Mouse (Mus musculus) kidney, postnatal 0 days (tissue): ENCODE data around the gene Wdr60. TPM values are rescaled to one million over a fixed set of nuclear protein-coding genes. Genes with fewer than 3 reads are reported as not detected.

ENCODE experiments used
- ATAC-seq: fragments of 200-750 bp; cut with Nextera tagmentation; replicated peaks from 2 replicates; pipeline ENCODE4 v1.8.0; 2017; ENCODE audit warnings: low read depth, moderate number of reproducible peaks, moderate TSS enrichment, moderate library complexity; ENCODE audit not compliant: low FRiP score
- DNase-seq: peaks from one replicate; pipeline ENCODE4 v3.0.0-alpha.2; 2016; ENCODE audit warnings: low spot score
- H3K27ac ChIP-seq: fragments of 300-500 bp; sonication (generic); 2 replicates; pipeline ENCODE4 v1.5.1; 2014; ENCODE audit warnings: mild to moderate bottlenecking
- H3K27me3 ChIP-seq: fragments of 300-500 bp; sonication (generic); 2 replicates; pipeline ENCODE4 v1.6.1; 2014; ENCODE audit warnings: low read length, mixed read lengths; ENCODE audit not compliant: insufficient read depth
- H3K36me3 ChIP-seq: fragments of 300-500 bp; sonication (generic); 2 replicates; pipeline ENCODE4 v1.6.1; 2014; ENCODE audit warnings: low read length, mixed read lengths; ENCODE audit not compliant: insufficient read depth
- H3K4me1 ChIP-seq: fragments of 300-500 bp; sonication (generic); replicated peaks from 2 replicates; pipeline ENCODE4 v1.6.1; 2014; ENCODE audit warnings: antibody characterized with exemption, low read length, mixed read lengths; ENCODE audit not compliant: insufficient read depth
- H3K4me2 ChIP-seq: fragments of 300-500 bp; sonication (generic); 2 replicates; pipeline ENCODE4 v1.6.1; 2014; ENCODE audit warnings: mild to moderate bottlenecking, low read length, moderate library complexity, mixed read lengths
- H3K4me3 ChIP-seq: fragments of 300-500 bp; sonication (generic); replicated peaks from 2 replicates; pipeline ENCODE4 v1.5.1; 2014; ENCODE audit warnings: low read depth, low read length
- H3K9ac ChIP-seq: fragments of 300-500 bp; sonication (generic); 2 replicates; pipeline ENCODE4 v1.6.1; 2014; ENCODE audit warnings: low read depth, low read length
- H3K9me3 ChIP-seq: fragments of 300-500 bp; sonication (generic); replicated peaks from 2 replicates; pipeline ENCODE4 v1.6.1; 2016; ENCODE audit warnings: low read length, inconsistent platforms, mixed read lengths
- CTCF ChIP-seq: IDR thresholded peaks from 2 replicates; pipeline ENCODE4 v1.5.1; 2016; ENCODE audit warnings: antibody characterized with exemption, low read depth, mild to moderate bottlenecking, moderate library complexity
- WGBS: fragments of 180-500 bp; shearing (Covaris S2); extraction: QIAGEN DNeasy Blood & Tissue Kit; methylation state at CpG from one replicate; pipeline ENCODE4 v1.1.7; 2014; 5-methylcytosine and 5-hydroxymethylcytosine counted together
- polyA plus RNA-seq: library from polyadenylated mRNA; unstranded; fragments of >200 nt; fragmentation: Nextera tagmentation; extraction: Ambion mirVana; gene quantifications from 2 replicates; pipeline ENCODE4 v1.2.1, GENCODE M21; 2015

Wdr60 gene
- polyA plus RNA-seq, 1 experiment from 2014 or later, result 16.6 TPM

- no peaks in the 10 kb centered on the region for H3K9me3 ChIP-seq
- no peak overlapping the region for H3K27ac ChIP-seq
- no peak for ATAC-seq
- no peaks in the 10 kb centered on the region for H3K36me3 ChIP-seq
- no peak overlapping the region for H3K9ac ChIP-seq
- H3K4me1 ChIP-seq, result no peaks in the 10 kb centered on the region
- no peaks in the 10 kb centered on the region for H3K27me3 ChIP-seq
- no peak overlapping the region for H3K4me2 ChIP-seq
- no peak overlapping the region for H3K4me3 ChIP-seq
- DNase-seq, result no peak
- no peak for TF ChIP-seq CTCF
- WGBS, result 54% methylated on average over 8 of the region's 8 CpGs
Measured at GRCm38 (mm10) chr12:116254652-116255051, 8.2 kb downstream of the Wdr60 start.

GRCm38 (mm10) chr12:116244601-116245000 is 18.2 kb downstream of the Wdr60 start:
- 97% methylated on average over 1 of the region's 1 CpGs for WGBS
- no peak for ATAC-seq

DNA sequence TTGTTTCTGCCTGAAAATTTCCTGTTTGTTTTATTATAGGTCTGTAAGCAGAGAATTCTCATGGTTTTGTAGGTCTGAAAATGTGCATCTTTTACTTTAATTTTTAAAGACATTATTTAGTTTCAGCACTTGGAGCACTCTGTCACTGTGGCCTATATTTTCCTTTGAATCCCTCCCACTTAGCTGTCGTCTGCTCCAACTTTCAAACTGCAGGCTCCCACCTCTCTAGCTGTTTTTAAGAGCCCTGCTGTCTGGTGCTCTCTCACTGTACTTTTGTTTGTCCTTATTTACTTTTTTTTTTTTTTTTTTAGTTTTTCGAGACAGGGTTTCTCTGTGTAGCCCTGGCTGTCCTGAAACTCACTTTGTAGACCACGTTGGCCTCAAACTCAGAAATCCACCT is 24.0 kb downstream of the Wdr60 start:
- Histone ChIP-seq H3K36me3 (0 out of 2 replicates have a peak, but pooled peaks cover 8% of the 10 kb centered on the region), H3K27ac (no peak overlapping the region), H3K9ac (no peak overlapping the region), H3K4me2 (no peak overlapping the region), H3K27me3 (no peaks in the 10 kb centered on the region), H3K4me3 (no peak overlapping the region), H3K9me3 (no peaks in the 10 kb centered on the region), H3K4me1 (no peaks in the 10 kb centered on the region)
- DNase-seq (no peak), ATAC-seq (no peak)
- WGBS, result 73% methylated on average over 3 of the region's 3 CpGs
- no peak for TF ChIP-seq CTCF

More at GRCm38 (mm10) chr12:116244601-116245000, 18.2 kb downstream of the Wdr60 start:
- DNase-seq, result no peak
- Histone ChIP-seq H3K4me1 (no peaks in the 10 kb centered on the region), H3K4me2 (no peak overlapping the region), H3K9ac (no peak overlapping the region), H3K4me3 (no peak overlapping the region), H3K9me3 (no peaks in the 10 kb centered on the region), H3K36me3 (0 out of 2 replicates have a peak, but pooled peaks cover 24% of the 10 kb centered on the region), H3K27ac (no peak overlapping the region), H3K27me3 (no peaks in the 10 kb centered on the region)
- TF ChIP-seq CTCF, result no peak

DNA sequence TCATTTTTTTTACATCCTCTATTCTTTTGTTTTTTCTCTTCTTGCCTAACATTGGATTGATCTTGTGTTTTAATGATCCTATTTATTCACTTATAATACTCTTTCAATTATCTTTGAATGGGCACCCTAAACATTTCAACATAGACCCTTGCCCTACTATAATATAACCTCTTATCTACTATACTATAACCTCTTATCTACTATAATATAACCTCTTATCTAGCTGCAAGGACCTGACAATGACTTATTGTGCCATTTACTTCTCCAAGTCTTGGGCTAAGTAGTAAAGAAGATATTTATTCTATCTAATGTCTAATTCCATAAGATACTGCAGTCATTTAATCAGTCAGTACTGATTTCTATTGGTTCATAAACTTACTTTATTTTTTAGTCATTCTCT is 24.5 kb downstream of the Wdr60 start:
- Histone ChIP-seq H3K9me3 (no peaks in the 10 kb centered on the region), H3K4me3 (no peak overlapping the region), H3K27ac (no peak overlapping the region), H3K36me3 (0 out of 2 replicates have a peak, but pooled peaks cover 8% of the 10 kb centered on the region), H3K4me2 (no peak overlapping the region), H3K27me3 (no peaks in the 10 kb centered on the region), H3K9ac (no peak overlapping the region), H3K4me1 (no peaks in the 10 kb centered on the region)
- no peak for DNase-seq
- no peak for ATAC-seq
- no peak for TF ChIP-seq CTCF

DNA sequence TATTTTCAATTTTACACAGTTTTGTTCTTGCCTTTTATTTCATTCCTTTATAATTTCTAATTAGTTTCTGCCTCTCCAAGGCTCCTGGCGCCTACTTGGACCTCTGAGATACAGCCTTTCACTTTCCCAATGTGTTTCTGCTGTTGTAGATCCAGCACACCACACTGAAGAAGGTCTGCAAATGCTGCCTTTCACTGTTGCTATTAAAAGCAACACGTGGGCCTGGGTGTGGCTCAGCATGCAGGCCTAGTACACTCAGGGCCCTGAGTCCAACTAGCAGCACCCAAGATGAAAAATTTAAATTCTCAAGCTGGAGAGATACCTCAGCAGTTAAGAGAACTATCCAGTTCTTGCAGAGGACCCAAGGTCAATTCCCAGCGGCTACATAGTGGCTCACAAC is 26.2 kb downstream of the Wdr60 start:
- no peaks in the 10 kb centered on the region for H3K9me3 ChIP-seq
- TF ChIP-seq CTCF, result no peak
- no peak for DNase-seq
- no peak overlapping the region for H3K4me3 ChIP-seq
- no peak for ATAC-seq
- no peak overlapping the region for H3K4me2 ChIP-seq
- H3K4me1 ChIP-seq, result no peaks in the 10 kb centered on the region
- H3K27ac ChIP-seq, result no peak overlapping the region
- 0 out of 2 replicates have a peak, but pooled peaks cover 4% of the 10 kb centered on the region for H3K36me3 ChIP-seq
- H3K27me3 ChIP-seq, result no peaks in the 10 kb centered on the region
- H3K9ac ChIP-seq, result no peak overlapping the region
- WGBS, result 83% methylated on average over 3 of the region's 3 CpGs

DNA sequence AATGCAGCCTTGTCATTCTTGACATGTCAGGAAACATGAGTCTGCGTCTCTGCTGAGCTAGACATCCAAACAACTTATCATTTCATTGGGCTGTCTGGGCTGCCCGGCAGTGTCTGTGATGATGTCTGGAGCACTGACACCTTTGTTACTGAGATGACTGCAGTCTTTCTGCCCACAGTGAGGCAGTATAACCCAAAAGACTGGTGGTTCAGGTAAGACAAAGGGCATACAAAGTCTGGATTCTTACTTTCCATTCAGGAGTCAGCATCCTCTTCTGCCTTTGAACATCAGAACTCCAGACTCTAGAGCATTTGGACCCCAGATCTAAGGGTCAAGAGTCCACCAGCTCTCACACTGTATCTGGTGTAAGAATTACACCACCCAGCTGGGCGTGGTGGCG is 27.5 kb downstream of the Wdr60 start:
- H3K36me3 ChIP-seq, result no peaks in the 10 kb centered on the region
- H3K4me1 ChIP-seq, result no peaks in the 10 kb centered on the region
- no peak overlapping the region for H3K27ac ChIP-seq
- H3K4me2 ChIP-seq, result no peak overlapping the region
- 78% methylated on average over 4 of the region's 4 CpGs for WGBS
- no peaks in the 10 kb centered on the region for H3K27me3 ChIP-seq
- H3K9me3 ChIP-seq, result no peaks in the 10 kb centered on the region
- peak; percentile 54 for TF ChIP-seq CTCF
- ATAC-seq, result no peak
- H3K4me3 ChIP-seq, result no peak overlapping the region
- peak; percentile 3 for DNase-seq
- H3K9ac ChIP-seq, result no peak overlapping the region

DNA sequence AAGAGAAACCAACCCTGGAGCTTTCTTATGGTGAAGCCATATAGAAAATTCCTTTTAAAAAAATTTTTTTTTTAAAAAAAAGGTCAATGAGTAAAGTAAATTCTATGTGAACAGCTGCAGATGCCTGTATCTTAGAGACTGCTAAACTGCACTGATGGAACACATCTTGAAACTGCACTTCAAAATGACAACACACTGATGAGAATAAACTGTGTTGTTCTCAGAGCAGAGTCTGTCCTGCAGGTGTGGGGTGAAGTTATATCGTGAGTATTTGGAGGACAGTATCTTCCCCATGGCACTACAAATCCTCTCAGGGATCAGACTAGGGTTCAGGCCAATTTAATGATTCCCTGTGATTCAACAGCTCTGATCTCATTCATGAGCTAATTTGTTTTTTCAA is 30.8 kb downstream of the Wdr60 start:
- WGBS, result 94% methylated on average over 1 of the region's 1 CpGs
- DNase-seq (no peak), ATAC-seq (no peak)
- H3K36me3 ChIP-seq, result peaks cover 3% of the 10 kb centered on the region; the same call in 1 of the 2 replicates
- H3K4me3 ChIP-seq, result no peak overlapping the region
- H3K4me1 ChIP-seq, result no peaks in the 10 kb centered on the region
- no peak overlapping the region for H3K9ac ChIP-seq
- no peak overlapping the region for H3K4me2 ChIP-seq
- no peak for TF ChIP-seq CTCF
- no peaks in the 10 kb centered on the region for H3K9me3 ChIP-seq
- H3K27me3 ChIP-seq, result no peaks in the 10 kb centered on the region
- no peak overlapping the region for H3K27ac ChIP-seq
